Mouse (Mus musculus): Measurements from ENCODE around the gene Cox14.

DNA sequence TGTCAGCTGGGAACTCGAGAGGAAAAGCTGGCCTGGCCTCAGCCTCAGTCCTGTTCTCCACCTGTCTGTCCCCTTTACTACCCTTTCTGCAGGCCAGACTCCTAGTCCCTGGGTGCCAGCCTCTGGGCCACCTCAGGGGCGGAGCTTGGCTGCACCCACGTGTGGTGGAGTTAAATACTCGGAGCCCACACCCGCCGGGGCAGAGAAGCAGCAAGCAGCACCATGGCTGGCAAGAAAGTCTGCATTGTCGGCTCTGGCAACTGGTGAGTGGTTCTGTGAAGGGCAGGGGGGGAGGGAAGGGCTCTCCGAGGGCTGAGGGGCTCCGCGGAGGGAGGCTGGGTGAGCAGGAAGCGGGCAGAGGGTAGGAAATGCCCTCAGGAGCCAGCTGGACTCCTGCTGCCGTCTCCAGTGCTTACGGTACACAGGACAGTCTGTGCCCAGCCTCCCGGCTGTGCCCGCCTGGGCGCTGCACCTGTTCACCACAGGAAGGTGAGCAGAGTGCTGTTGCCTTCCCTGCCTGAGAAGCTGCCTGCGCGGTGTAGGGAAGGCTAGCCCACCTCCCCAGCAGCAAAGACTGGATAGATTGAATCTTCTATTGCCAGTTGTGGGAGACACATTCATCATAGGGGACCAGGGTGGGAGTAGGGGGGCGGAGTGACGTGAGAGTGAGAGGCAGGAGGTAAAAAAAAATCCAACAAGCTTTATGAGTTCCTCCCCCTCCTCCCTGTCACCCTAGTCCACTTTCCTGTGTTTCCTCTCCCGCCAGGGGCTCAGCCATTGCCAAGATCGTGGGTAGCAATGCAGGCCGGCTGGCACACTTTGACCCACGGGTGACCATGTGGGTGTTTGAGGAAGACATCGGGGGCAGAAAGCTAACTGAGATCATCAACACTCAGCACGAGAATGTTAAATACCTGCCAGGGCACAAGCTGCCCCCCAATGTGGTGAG, 7.8 kb upstream of the Cox14 start, which contains the start of gene Gpd1:
- TF ChIP-seq CTCF (IDR thresholded peaks at IDR 0.05; ENCODE audit: borderline replicate concordance, control insufficient read depth, extremely low read depth, insufficient read depth, low read length, poor library complexity) (no peak), POLR2A (IDR thresholded peaks at IDR 0.05; ENCODE audit: control insufficient read depth, extremely low read depth, insufficient read depth, low read length, poor library complexity) (no peak)

All from thymus, adult 2 months (tissue).